Mouse (Mus musculus): ENCODE results near the gene Prr23a3.

GRCm38 (mm10) chr9:98901486-98901885 is 36.9 kb downstream of the Prr23a3 start:
- TF ChIP-seq CTCF (IDR thresholded peaks at IDR 0.05; ENCODE audit: control insufficient read depth, insufficient read depth, low read length) (no peak), POLR2A (IDR thresholded peaks at IDR 0.05; ENCODE audit: borderline replicate concordance, control insufficient read depth, low read depth, low read length) (no peak)
